Mouse (Mus musculus) limb, embryonic 14.5 days (tissue): ENCODE measurements around the gene Padi3. TPM values are rescaled to one million over a fixed set of nuclear protein-coding genes. Genes with fewer than 3 reads are reported as not detected.

Source experiments
- ATAC-seq: fragments of 200-750 bp; cut with Nextera tagmentation; 2 replicates; pipeline ENCODE4 v1.8.0; 2017; ENCODE audit warnings: low read depth, moderate number of reproducible peaks, moderate TSS enrichment; ENCODE audit not compliant: low FRiP score
- DNase-seq: peaks from one replicate; pipeline ENCODE4 v3.0.0-alpha.2; 2015; ENCODE audit warnings: low spot score
- H3K27ac ChIP-seq: fragments of 300-500 bp; sonication (generic); replicated peaks from 2 replicates; pipeline ENCODE4 v1.5.1; 2014; ENCODE audit warnings: low read depth, mild to moderate bottlenecking, low read length, moderate library complexity, mixed read lengths
- H3K27me3 ChIP-seq: fragments of 300-500 bp; sonication (generic); 2 replicates; pipeline ENCODE4 v1.6.1; 2014; ENCODE audit warnings: low read length, mixed read lengths; ENCODE audit not compliant: control insufficient read depth, insufficient read depth
- H3K36me3 ChIP-seq: fragments of 300-500 bp; sonication (generic); 2 replicates; pipeline ENCODE4 v1.6.1; 2014; ENCODE audit warnings: mild to moderate bottlenecking, low read length, moderate library complexity, mixed read lengths; ENCODE audit not compliant: control insufficient read depth, insufficient read depth
- H3K4me1 ChIP-seq: fragments of 300-500 bp; sonication (generic); 2 replicates; pipeline ENCODE4 v1.6.1; 2014; ENCODE audit warnings: antibody characterized with exemption, low read length, mixed read lengths; ENCODE audit not compliant: control insufficient read depth, insufficient read depth
- H3K4me2 ChIP-seq: fragments of 300-500 bp; sonication (generic); replicated peaks from 2 replicates; pipeline ENCODE4 v1.6.1; 2014; ENCODE audit warnings: low read depth, mild to moderate bottlenecking, low read length, moderate library complexity; ENCODE audit not compliant: severe bottlenecking
- H3K4me3 ChIP-seq: fragments of 300-500 bp; sonication (generic); replicated peaks from 2 replicates; pipeline ENCODE4 v1.5.1; 2014; ENCODE audit warnings: low read length
- H3K9ac ChIP-seq: fragments of 300-500 bp; sonication (generic); 2 replicates; pipeline ENCODE4 v1.6.1; 2014; ENCODE audit warnings: mild to moderate bottlenecking, low read depth, low read length, moderate library complexity; ENCODE audit not compliant: severe bottlenecking
- H3K9me3 ChIP-seq: fragments of 300-500 bp; sonication (generic); 2 replicates; pipeline ENCODE4 v1.6.1; 2016; ENCODE audit warnings: low read length; ENCODE audit not compliant: control insufficient read depth
- POLR2A ChIP-seq: fragments of 200-500 bp; IDR thresholded peaks from 2 replicates; pipeline ENCODE4 v1.8.0; 2012; ENCODE audit warnings: inconsistent platforms, mild to moderate bottlenecking, moderate library complexity, borderline replicate concordance; ENCODE audit not compliant: insufficient read depth, insufficient read length; ENCODE audit errors: extremely low read depth
- WGBS: fragments of 180-500 bp; shearing (Covaris S2); extraction: QIAGEN DNeasy Blood & Tissue Kit; methylation state at CpG from one replicate; pipeline ENCODE4 v1.1.7; 2014; 5-methylcytosine and 5-hydroxymethylcytosine counted together
- polyA plus RNA-seq, 2 experiments: library from polyadenylated mRNA; depleted of rRNA in 1 of 2; stranded (reverse) in 1 of 2; unstranded in 1 of 2; fragments of >200 nt; fragmentation: Nextera tagmentation in 1 of 2; extraction: Ambion mirVana in 1 of 2; gene quantifications; 2 replicates each; pipeline versions ENCODE4 v1.2.1 to v1.2.3; 2012 to 2014

The Padi3 gene
- polyA plus RNA-seq, 2 experiments: 0.08 to 0.30 TPM

DNA sequence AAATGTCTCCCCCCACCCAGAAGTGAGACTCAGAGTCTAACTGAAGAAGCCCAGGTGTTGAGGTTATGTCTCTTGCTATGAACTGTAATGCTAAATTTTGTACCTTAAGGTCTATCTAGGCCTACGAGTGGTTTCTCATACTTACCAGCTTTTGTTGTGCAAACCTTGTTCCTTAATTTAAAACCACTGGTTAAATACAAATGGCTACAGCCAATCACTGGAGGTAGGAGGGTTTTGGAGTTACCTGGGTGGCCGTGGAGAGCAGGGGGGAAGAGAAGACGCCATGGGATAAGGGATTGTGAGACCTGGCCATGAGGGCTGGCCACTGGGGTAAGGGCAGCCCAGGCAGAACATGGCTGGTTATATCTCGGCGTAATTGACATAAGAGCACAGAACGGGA is 22.2 kb downstream of the Padi3 start:
- no peak for ATAC-seq
- no peak overlapping the region for H3K9ac ChIP-seq
- H3K4me3 ChIP-seq: no peak overlapping the region
- DNase-seq: no peak
- no peaks in the 10 kb centered on the region for H3K4me1 ChIP-seq
- no peaks in the 10 kb centered on the region for H3K9me3 ChIP-seq
- H3K27ac ChIP-seq: no peak overlapping the region
- 86% methylated on average over 6 of the region's 6 CpGs for WGBS
- H3K4me2 ChIP-seq: no peak overlapping the region
- H3K27me3 ChIP-seq: no peaks in the 10 kb centered on the region
- H3K36me3 ChIP-seq: no peaks in the 10 kb centered on the region
- TF ChIP-seq POLR2A: no peak

DNA sequence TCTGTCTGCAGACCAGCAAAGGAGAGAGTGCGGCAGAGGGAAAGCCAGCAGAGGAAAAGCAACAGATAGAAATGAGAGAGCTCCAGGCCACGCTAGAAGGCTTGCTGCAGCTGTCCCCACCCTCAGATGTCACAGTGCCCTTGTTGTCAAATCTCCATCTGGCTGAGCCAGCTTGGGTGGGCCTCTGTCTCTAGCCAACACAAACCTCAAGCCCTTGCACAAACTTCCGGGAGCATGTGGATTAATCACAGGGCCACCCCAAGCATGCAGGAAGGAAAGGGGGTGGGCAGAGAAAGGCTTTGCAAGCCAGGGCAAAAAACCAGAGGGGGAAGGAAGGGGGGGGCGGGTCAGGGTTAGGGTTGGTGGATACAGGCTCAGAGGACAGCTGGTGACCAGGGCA is 23.0 kb downstream of the Padi3 start:
- no peak overlapping the region for H3K9ac ChIP-seq
- no peak overlapping the region for H3K27ac ChIP-seq
- H3K9me3 ChIP-seq: no peaks in the 10 kb centered on the region
- no peak for DNase-seq
- H3K27me3 ChIP-seq: no peaks in the 10 kb centered on the region
- no peak overlapping the region for H3K4me2 ChIP-seq
- 58% methylated on average over 4 of the region's 4 CpGs for WGBS
- no peak for ATAC-seq
- H3K36me3 ChIP-seq: no peaks in the 10 kb centered on the region
- H3K4me3 ChIP-seq: no peak overlapping the region
- no peaks in the 10 kb centered on the region for H3K4me1 ChIP-seq
- no peak for TF ChIP-seq POLR2A

DNA sequence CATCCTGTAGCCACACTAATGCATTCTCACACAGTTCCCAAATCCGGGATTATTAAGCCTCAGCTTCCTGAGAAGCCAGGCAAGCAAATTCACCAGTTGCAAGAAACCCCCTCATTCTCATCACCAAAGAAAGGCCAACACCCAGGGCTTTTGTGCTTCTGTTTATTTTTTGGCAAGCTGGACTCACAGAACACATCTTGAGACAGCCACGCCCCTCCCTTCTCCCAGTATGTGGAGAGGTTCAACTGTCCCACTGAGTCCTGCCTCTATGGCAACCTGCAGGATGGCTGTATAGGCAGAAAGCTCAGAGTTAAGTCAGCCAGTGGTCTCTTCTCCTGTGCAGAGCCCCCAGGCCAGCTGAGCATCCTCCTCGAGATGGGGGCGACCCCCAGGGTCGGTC is 25.2 kb downstream of the Padi3 start:
- 79% methylated on average over 5 of the region's 5 CpGs for WGBS

DNA sequence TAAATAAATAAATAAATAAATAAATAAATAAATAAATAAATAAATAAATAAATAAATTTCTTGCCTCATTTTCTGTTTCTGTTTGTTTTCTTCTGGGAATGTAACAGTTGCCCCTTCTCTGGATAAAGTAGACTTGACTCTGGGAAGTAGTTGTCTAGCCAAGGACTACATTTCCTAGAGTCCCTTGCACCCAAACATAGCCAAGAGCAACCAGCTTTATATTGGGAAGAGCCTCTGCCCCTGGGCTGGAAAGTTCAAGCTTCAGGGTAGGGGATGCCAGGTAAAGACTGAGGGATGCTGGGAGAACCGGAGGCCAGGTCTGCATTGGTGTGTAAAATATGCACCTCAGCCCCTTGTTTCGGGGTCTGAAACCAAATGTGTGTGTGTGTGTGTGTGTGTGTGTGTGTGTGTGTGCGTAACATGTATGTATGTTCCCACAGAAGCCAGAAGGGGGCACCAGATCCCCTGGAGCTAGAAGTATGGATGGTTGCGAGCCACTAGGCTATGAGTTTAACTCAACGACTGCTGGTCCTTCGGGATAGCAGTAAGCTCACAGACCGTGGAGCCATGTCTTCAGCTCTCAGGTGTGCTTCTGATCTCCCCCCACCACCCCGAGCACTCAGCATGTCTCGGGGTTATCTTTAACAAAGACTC is 26.0 kb downstream of the Padi3 start:
- H3K9me3 ChIP-seq: no peaks in the 10 kb centered on the region
- H3K4me1 ChIP-seq: no peaks in the 10 kb centered on the region
- no peak overlapping the region for H3K4me3 ChIP-seq
- no peaks in the 10 kb centered on the region for H3K36me3 ChIP-seq
- no peak overlapping the region for H3K4me2 ChIP-seq
- no peak overlapping the region for H3K27ac ChIP-seq
- TF ChIP-seq POLR2A: no peak
- WGBS: 98% methylated on average over 9 of the region's 9 CpGs
- H3K9ac ChIP-seq: no peak overlapping the region
- no peaks in the 10 kb centered on the region for H3K27me3 ChIP-seq
- no peak for DNase-seq
- no peak for ATAC-seq

More for the DNA sequence above, 25.2 kb downstream of the Padi3 start:
- no peak overlapping the region for H3K4me3 ChIP-seq
- no peak for TF ChIP-seq POLR2A
- H3K4me1 ChIP-seq: no peaks in the 10 kb centered on the region
- H3K27ac ChIP-seq: no peak overlapping the region
- DNase-seq (no peak), ATAC-seq (no peak)
- H3K9ac ChIP-seq: no peak overlapping the region
- H3K36me3 ChIP-seq: no peaks in the 10 kb centered on the region
- H3K9me3 ChIP-seq: no peaks in the 10 kb centered on the region
- H3K27me3 ChIP-seq: no peaks in the 10 kb centered on the region
- H3K4me2 ChIP-seq: no peak overlapping the region

DNA sequence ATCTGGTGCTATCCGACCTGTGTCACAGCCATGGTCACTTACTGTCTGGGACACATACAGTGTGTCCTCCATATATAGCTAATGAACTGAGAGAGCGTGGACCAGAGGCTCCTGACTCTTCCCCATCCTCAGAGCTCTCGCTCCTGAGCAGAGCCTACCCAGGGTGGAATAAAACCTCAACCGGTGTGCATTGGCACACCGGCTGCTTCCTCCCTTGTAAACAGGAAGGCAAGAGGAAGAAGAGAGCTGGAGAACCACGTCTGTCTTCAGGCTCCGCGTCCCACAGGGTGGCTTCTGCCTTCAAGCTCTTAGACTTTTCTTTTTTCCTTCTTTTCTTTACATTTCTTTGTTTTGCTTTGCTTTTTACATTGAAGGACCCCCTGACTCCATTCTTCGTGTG is 27.6 kb downstream of the Padi3 start:
- WGBS: 86% methylated on average over 9 of the region's 9 CpGs

More for the DNA sequence above, 27.6 kb downstream of the Padi3 start:
- no peak overlapping the region for H3K4me2 ChIP-seq
- H3K27me3 ChIP-seq: no peaks in the 10 kb centered on the region
- H3K36me3 ChIP-seq: no peaks in the 10 kb centered on the region
- no peak for TF ChIP-seq POLR2A
- H3K4me3 ChIP-seq: no peak overlapping the region
- no peak for ATAC-seq
- no peaks in the 10 kb centered on the region for H3K9me3 ChIP-seq
- H3K4me1 ChIP-seq: no peaks in the 10 kb centered on the region
- no peak overlapping the region for H3K9ac ChIP-seq
- H3K27ac ChIP-seq: no peak overlapping the region
- no peak for DNase-seq
